Mouse (Mus musculus) limb, embryonic 15.5 days (tissue): Measurements from ENCODE around the gene Duoxa1. TPM values are rescaled to one million over a fixed set of nuclear protein-coding genes. Genes with fewer than 3 reads are reported as not detected.

Experiments used
- ATAC-seq: fragments of 200-750 bp; cut with Nextera tagmentation; 2 replicates; pipeline ENCODE4 v1.8.0; 2017; ENCODE audit warnings: low read depth, moderate TSS enrichment; ENCODE audit not compliant: insufficient number of reproducible peaks, low FRiP score, low TSS enrichment
- H3K27ac ChIP-seq: fragments of 300-500 bp; sonication (generic); 2 replicates; pipeline ENCODE4 v1.5.1; 2015; ENCODE audit warnings: moderate library complexity, mild to moderate bottlenecking, inconsistent platforms
- H3K27me3 ChIP-seq: fragments of 300-500 bp; sonication (generic); 2 replicates; pipeline ENCODE4 v1.6.1; 2015; ENCODE audit warnings: inconsistent platforms
- H3K36me3 ChIP-seq: fragments of 300-500 bp; sonication (generic); 2 replicates; pipeline ENCODE4 v1.6.1; 2015; ENCODE audit warnings: inconsistent platforms
- H3K4me1 ChIP-seq: fragments of 300-500 bp; sonication (generic); 2 replicates; pipeline ENCODE4 v1.6.1; 2015; ENCODE audit warnings: inconsistent platforms
- H3K4me2 ChIP-seq: fragments of 300-500 bp; sonication (generic); 2 replicates; pipeline ENCODE4 v1.6.1; 2015; ENCODE audit warnings: mild to moderate bottlenecking, inconsistent platforms
- H3K4me3 ChIP-seq: fragments of 300-500 bp; sonication (generic); 2 replicates; pipeline ENCODE4 v1.5.1; 2015; ENCODE audit warnings: mild to moderate bottlenecking, inconsistent platforms
- H3K9ac ChIP-seq: fragments of 300-500 bp; sonication (generic); 2 replicates; pipeline ENCODE4 v1.6.1; 2015; ENCODE audit warnings: inconsistent platforms
- H3K9me3 ChIP-seq: fragments of 300-500 bp; sonication (generic); 2 replicates; pipeline ENCODE4 v1.6.1; 2016; ENCODE audit warnings: inconsistent platforms
- WGBS: fragments of 180-500 bp; shearing (Covaris S2); methylation state at CpG from one replicate; pipeline ENCODE4 v1.1.7; 2015; 5-methylcytosine and 5-hydroxymethylcytosine counted together
- polyA plus RNA-seq: library from polyadenylated mRNA; unstranded; fragments of >200 nt; fragmentation: Nextera tagmentation; extraction: Ambion mirVana; gene quantifications from 2 replicates; pipeline ENCODE4 v1.2.1, GENCODE M21; 2015

Duoxa1 gene
- polyA plus RNA-seq, 1 experiment from 2014 or later, result 14.5 TPM

DNA sequence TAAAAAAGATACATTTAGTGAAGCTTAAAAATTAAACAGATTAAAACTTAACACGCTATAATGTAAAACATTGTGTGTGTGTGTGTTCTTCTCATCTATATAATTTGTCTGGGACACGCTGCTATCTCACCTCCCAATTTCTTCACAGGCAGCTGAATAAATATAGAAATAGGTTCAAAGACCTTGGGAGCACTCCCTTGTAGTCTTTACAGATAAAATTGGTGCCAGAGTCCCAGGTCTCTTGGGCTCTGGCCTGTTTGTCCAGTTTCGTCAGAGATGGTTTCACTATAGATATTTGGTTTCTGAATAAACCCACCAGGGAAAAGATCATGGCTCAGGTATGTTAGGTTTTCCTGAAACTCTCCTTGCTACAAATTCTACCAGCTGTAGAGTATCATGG lies 34.8 kb downstream of the Duoxa1 start:
- H3K4me2 ChIP-seq, result no peak overlapping the region
- no peak overlapping the region for H3K4me3 ChIP-seq
- no peak for ATAC-seq
- H3K27ac ChIP-seq, result no peak overlapping the region
- H3K27me3 ChIP-seq, result no peaks in the 10 kb centered on the region
- H3K9me3 ChIP-seq, result no peaks in the 10 kb centered on the region
- no peaks in the 10 kb centered on the region for H3K4me1 ChIP-seq
- WGBS, result 88% methylated on average over 3 of the region's 3 CpGs
- H3K36me3 ChIP-seq, result no peaks in the 10 kb centered on the region
- no peak overlapping the region for H3K9ac ChIP-seq

DNA sequence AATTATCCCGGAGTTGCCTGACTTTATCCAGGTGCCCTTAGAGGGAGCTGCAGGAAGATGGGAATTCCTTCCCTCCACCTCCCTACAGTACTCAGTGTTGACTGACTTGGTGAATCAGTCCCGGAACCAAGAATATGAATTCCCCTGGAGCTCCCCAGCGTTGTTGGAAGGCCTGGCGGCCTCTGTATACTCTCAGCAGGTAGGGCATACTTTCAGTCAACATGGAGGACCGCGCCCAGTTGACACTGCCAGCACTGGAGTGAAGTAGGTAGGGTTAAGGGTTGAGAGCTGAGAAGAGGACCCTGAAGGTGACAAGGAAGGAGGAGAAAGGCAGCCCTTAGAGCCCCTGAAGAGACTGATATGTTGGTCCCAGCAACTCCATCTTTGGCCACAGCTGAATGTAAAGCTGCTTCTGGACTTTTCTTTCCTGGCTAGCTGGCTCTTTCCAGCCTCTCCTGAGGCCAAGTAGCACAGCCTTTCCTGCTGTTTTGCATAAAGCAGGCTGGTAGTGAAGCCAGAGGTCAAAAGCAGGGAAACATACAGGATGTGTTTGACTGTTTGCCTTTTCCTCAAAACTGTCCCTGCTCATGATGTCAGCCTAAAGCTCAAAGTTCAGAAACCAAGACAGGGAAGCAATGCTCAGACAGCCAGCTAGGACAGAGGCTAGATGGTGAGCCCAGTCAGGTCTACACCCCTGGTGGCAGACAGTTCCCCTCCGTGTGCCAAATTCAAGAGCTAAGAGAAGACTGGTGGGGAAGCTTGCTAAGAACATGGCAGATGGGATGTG lies 46.9 kb downstream of the Duoxa1 start:
- Histone ChIP-seq H3K27me3 (no peaks in the 10 kb centered on the region), H3K4me3 (no peak overlapping the region), H3K4me1 (no peaks in the 10 kb centered on the region), H3K9ac (no peak overlapping the region), H3K36me3 (no peaks in the 10 kb centered on the region), H3K4me2 (no peak overlapping the region), H3K27ac (no peak overlapping the region), H3K9me3 (no peaks in the 10 kb centered on the region)
- WGBS, result 82% methylated on average over 7 of the region's 7 CpGs
- no peak for ATAC-seq

GRCm38 (mm10) chr2:122264690-122265089 lies 48.8 kb downstream of the Duoxa1 start:
- no peaks in the 10 kb centered on the region for H3K9me3 ChIP-seq
- H3K27ac ChIP-seq, result no peak overlapping the region
- H3K4me3 ChIP-seq, result no peak overlapping the region
- H3K4me1 ChIP-seq, result no peaks in the 10 kb centered on the region
- no peak overlapping the region for H3K4me2 ChIP-seq
- WGBS, result 71% methylated on average over 3 of the region's 3 CpGs
- no peak for ATAC-seq
- H3K9ac ChIP-seq, result no peak overlapping the region
- H3K27me3 ChIP-seq, result no peaks in the 10 kb centered on the region
- 0 out of 2 replicates have a peak, but pooled peaks cover 3% of the 10 kb centered on the region for H3K36me3 ChIP-seq

DNA sequence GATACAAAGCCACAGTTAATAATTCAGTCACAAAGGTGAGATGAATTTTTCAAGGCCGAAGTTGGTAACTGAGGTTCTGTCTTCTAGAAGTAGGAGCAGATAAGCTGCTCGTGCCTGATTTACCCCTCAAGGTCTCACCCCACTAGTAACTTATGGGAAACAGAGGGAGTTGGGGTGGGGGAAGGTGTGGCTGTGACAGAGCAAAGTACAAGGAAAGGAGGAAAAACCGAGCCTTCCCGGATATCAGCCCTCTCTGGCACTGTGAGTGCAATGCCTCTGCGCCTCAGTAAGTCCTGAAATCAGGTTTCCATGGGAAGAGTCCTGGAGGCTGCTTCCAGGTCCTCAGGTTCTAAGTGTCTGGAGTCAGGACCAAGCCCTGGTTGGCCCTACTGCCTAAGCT lies 52.8 kb downstream of the Duoxa1 start:
- H3K9ac ChIP-seq, result no peak overlapping the region
- no peaks in the 10 kb centered on the region for H3K9me3 ChIP-seq
- no peak overlapping the region for H3K4me2 ChIP-seq
- WGBS, result 73% methylated on average over 5 of the region's 5 CpGs
- H3K4me1 ChIP-seq, result no peaks in the 10 kb centered on the region
- H3K27ac ChIP-seq, result no peak overlapping the region
- no peak for ATAC-seq
- H3K27me3 ChIP-seq, result no peaks in the 10 kb centered on the region
- 0 out of 2 replicates have a peak, but pooled peaks cover 5% of the 10 kb centered on the region for H3K36me3 ChIP-seq
- H3K4me3 ChIP-seq, result no peak overlapping the region

GRCm38 (mm10) chr2:122255997-122256396 lies 57.5 kb downstream of the Duoxa1 start:
- 0 out of 2 replicates have a peak, but pooled peaks cover 5% of the 10 kb centered on the region for H3K36me3 ChIP-seq
- no peaks in the 10 kb centered on the region for H3K27me3 ChIP-seq
- H3K4me2 ChIP-seq, result no peak overlapping the region
- no peaks in the 10 kb centered on the region for H3K4me1 ChIP-seq
- WGBS, result 92% methylated on average over 5 of the region's 5 CpGs
- H3K9ac ChIP-seq, result no peak overlapping the region
- ATAC-seq, result no peak
- H3K4me3 ChIP-seq, result no peak overlapping the region
- no peak overlapping the region for H3K27ac ChIP-seq
- no peaks in the 10 kb centered on the region for H3K9me3 ChIP-seq

Other genes with a start within 250 kb of the Duoxa1 start
- 7.3 and 7.5 TPM in 2 replicates for gene Spg11, start 195.3 kb downstream of the Duoxa1 start, polyA plus RNA-seq
- 344 and 349 TPM in 2 replicates for gene B2m, start 166.0 kb downstream of the Duoxa1 start, polyA plus RNA-seq
- gene Trim69, start 153.0 kb downstream of the Duoxa1 start, polyA plus RNA-seq, result 0.10 TPM in 1 of 2 replicates, not detected in the other
- not detected in 2 replicates for gene Patl2, start 127.5 kb downstream of the Duoxa1 start, polyA plus RNA-seq
- gene Terb2, start 127.5 kb downstream of the Duoxa1 start, polyA plus RNA-seq, result not detected in 2 replicates
- gene Sord, start 79.0 kb downstream of the Duoxa1 start, polyA plus RNA-seq, result 28.2 and 29.0 TPM in 2 replicates
- 0.05 and 0.13 TPM in 2 replicates for gene Duox2, start 15.3 kb downstream of the Duoxa1 start, polyA plus RNA-seq
- gene Duoxa2, start 14.8 kb downstream of the Duoxa1 start, polyA plus RNA-seq, result 0.12 and 0.28 TPM in 2 replicates
- 2.5 and 2.7 TPM in 2 replicates for gene Duox1, start 1.9 kb upstream of the Duoxa1 start, polyA plus RNA-seq
- 3.5 and 4.3 TPM in 2 replicates for gene Shf, start 55.4 kb upstream of the Duoxa1 start, polyA plus RNA-seq
- gene Slc28a2, start 112.7 kb upstream of the Duoxa1 start, polyA plus RNA-seq, result 0.73 and 1.5 TPM in 2 replicates
- not detected in 2 replicates for gene Gm14085, start 171.2 kb upstream of the Duoxa1 start, polyA plus RNA-seq